Comparison of ENCODE assay signal across 30 mouse cellular contexts in genomic region chr13:13723786-13724185, GRCm38 (mm10).
DNase-seq lines count a peak whose midpoint lies in the region; ATAC-seq and TF ChIP-seq lines count a peak whose summit lies in the region.
"Had no signal": no experiment of that assay in that cellular context is flagged by ENCODE, and none has a peak within 500 bp of the region (broad histone marks: within the 10 kb centered on the region; RNA-seq: fewer than 3 reads in every experiment).

No protein-coding gene starts in this region.

- H3K9me3 ChIP-seq in ES-E14 (ENCODE audit: control insufficient read depth, insufficient read depth, low read depth, low read length) = no peaks in the 10 kb centered on the region
- H3K9me3 ChIP-seq: embryonic facial prominence, embryonic 10.5 days; embryonic facial prominence, embryonic 13.5 days; forebrain, embryonic 12.5 days; forebrain, embryonic 15.5 days; heart, embryonic 10.5 days; heart, embryonic 13.5 days; hindbrain, embryonic 13.5 days had no signal

- no peaks in the 10 kb centered on the region for H3K36me3 ChIP-seq in ES-E14 (ENCODE audit: control insufficient read depth, insufficient read depth, low read length, poor library complexity, severe bottlenecking)
- H3K36me3 ChIP-seq: embryonic facial prominence, embryonic 10.5 days; forebrain, embryonic 12.5 days had no signal

- H3K4me3 ChIP-seq in ES-E14 (ENCODE audit: insufficient read depth in 1 of 2, low read depth in 1 of 2, low read length in 2 of 2, poor library complexity in 1 of 2, severe bottlenecking in 1 of 2) = no peak overlapping the region
- H3K4me3 ChIP-seq: embryonic facial prominence, embryonic 10.5 days; embryonic facial prominence, embryonic 13.5 days; erythroblast, embryonic 14.5 days; forebrain, embryonic 12.5 days; forebrain, embryonic 15.5 days; heart, adult 2 months; heart, embryonic 10.5 days; heart, embryonic 13.5 days; hindbrain, embryonic 13.5 days had no signal

- peak; percentile 22; the same call in 1 of the 2 replicates for ATAC-seq in megakaryocyte-erythroid progenitor cell, adult 5-6 weeks (replicated peaks; ENCODE audit: low FRiP score, low TSS enrichment, poor library complexity, severe bottlenecking)
- ATAC-seq: activated CD4-positive, CD25-positive, alpha-beta regulatory T cell, adult 4 months; forebrain, embryonic 15.5 days; hindbrain, postnatal 0 days; inflammation-experienced regulatory T-cells, adult 6 months; intestine, embryonic 16.5 days had no signal

- H3K9ac ChIP-seq in ES-E14 (ENCODE audit: insufficient read depth, low read depth, low read length, poor library complexity, severe bottlenecking) = no peak overlapping the region
- H3K9ac ChIP-seq: embryonic facial prominence, embryonic 13.5 days; forebrain, embryonic 12.5 days; forebrain, embryonic 15.5 days; heart, embryonic 13.5 days; hindbrain, embryonic 13.5 days had no signal

- intact Hi-C loops in heart, postnatal 36 days (cut with DNase I) = no loop called here

- DNase-seq in heart, adult 11 months = peak; percentile 33
- no peak for DNase-seq in heart, postnatal 36 days
- DNase-seq in ES-E14 (ENCODE audit: low read depth, low spot score) (peak; percentile 4), ZHBTc4 (ENCODE audit: low read depth, low spot score) (peak; percentile 27)
- DNase-seq in lung, postnatal 25 days (ENCODE audit: low spot score) = no peak
- no peak for DNase-seq in layer of hippocampus, postnatal 25 days (ENCODE audit: extremely low spot score in 1 of 2, low spot score in 1 of 2)
- no peak for DNase-seq in right cerebral cortex, postnatal 4 days
- DNase-seq: adrenal gland, adult 8-10 months; adrenal gland, postnatal 25 days; B cell, adult 2 months; cerebellum, adult 18-20 months; cerebellum, adult 9-10 months; cerebellum, postnatal 25 days; embryo, embryonic 11 days; gastrocnemius, postnatal 25 days; heart, adult 2 months; heart, postnatal 14 days had no signal

- in situ Hi-C loops in ES-E14 (cut with MboI; ENCODE audit: low sequenced_read_pairs in 2 of 2, unreplicated experiment in 2 of 2) = no loop called here

- H3K27ac ChIP-seq in ES-E14 (ENCODE audit: insufficient read depth, low read depth, low read length, poor library complexity, severe bottlenecking) = no peak overlapping the region
- H3K27ac ChIP-seq: embryonic facial prominence, embryonic 10.5 days; embryonic facial prominence, embryonic 13.5 days; forebrain, embryonic 12.5 days; forebrain, embryonic 15.5 days; heart, adult 2 months; heart, embryonic 10.5 days; heart, embryonic 13.5 days; hindbrain, embryonic 13.5 days; hindbrain, postnatal 0 days had no signal

- no peaks in the 10 kb centered on the region for H3K4me1 ChIP-seq in ES-E14 (ENCODE audit: control insufficient read depth in 2 of 2, insufficient read depth in 2 of 2, low read length in 2 of 2, poor library complexity in 1 of 2)
- H3K4me1 ChIP-seq: embryonic facial prominence, embryonic 10.5 days; embryonic facial prominence, embryonic 13.5 days; forebrain, embryonic 12.5 days; forebrain, embryonic 15.5 days; hindbrain, embryonic 13.5 days had no signal

TF ChIP-seq in ES-E14, 5 proteins besides CTCF, POLR2A, EP300 and RAD21:
- TF ChIP-seq ZC3H11A (IDR thresholded peaks at IDR 0.05; ENCODE audit: borderline replicate concordance, low read depth, low read length) (no peak), HCFC1 (IDR thresholded peaks at IDR 0.05; ENCODE audit: borderline replicate concordance, insufficient read depth, low read length) (no peak), ZNF384 (IDR thresholded peaks at IDR 0.05; ENCODE audit: low read depth, low read length) (no peak), MAFK (IDR thresholded peaks at IDR 0.05; ENCODE audit: insufficient read depth, low read depth, low read length) (no peak), CHD2 (IDR thresholded peaks at IDR 0.05; ENCODE audit: low read depth, low read length) (no peak)

Comparison
In these comparisons a context has a peak if more than half of its experiments do, and no peak if none do; other contexts are left out.
1. DNase-seq: peak in heart, adult 11 months (single experiment), ES-E14 (single experiment) and ZHBTc4 (single experiment); none in heart, postnatal 36 days (0 of 2), lung, postnatal 25 days (single experiment), layer of hippocampus, postnatal 25 days (0 of 2) and right cerebral cortex, postnatal 4 days (single experiment).